Mouse (Mus musculus): ENCODE measurements at regions not wholly inside any gene's neighbourhood (a gene's known extent, or its start where the extent isn't known, plus 50 kb on each side); places are given as distances from the start of the nearest gene placed in this dataset.
"Not testable (repeated sequence)": the region's sequence is repeated elsewhere in the genome, so short reads cannot be mapped to it uniquely, and the experiment has no call there.

GRCm38 (mm10) chr12:36933118-36933610, 175.2 kb upstream of the Meox2 start:
- no peak for DNase-seq (ENCODE audit: low spot score in 2 of 2)

- no peak for DNase-seq (ENCODE audit: low spot score in 2 of 2)
Measured at GRCm38 (mm10) chr12:36943903-36944302, 164.4 kb upstream of the Meox2 start.

GRCm38 (mm10) chr12:36945964-36946363, 162.4 kb upstream of the Meox2 start:
- no peak for DNase-seq (ENCODE audit: low spot score in 2 of 2)

- no peak for DNase-seq (ENCODE audit: low spot score in 2 of 2)
Measured at GRCm38 (mm10) chr12:36947902-36948301, 160.4 kb upstream of the Meox2 start.

- no peak for DNase-seq (ENCODE audit: low spot score in 2 of 2)
Measured at GRCm38 (mm10) chr12:36949096-36949738, 159.1 kb upstream of the Meox2 start.

- DNase-seq (ENCODE audit: low spot score in 2 of 2): no peak
Measured at GRCm38 (mm10) chr12:36974432-36975094, 133.8 kb upstream of the Meox2 start.

GRCm38 (mm10) chr12:36977141-36977540, 131.2 kb upstream of the Meox2 start:
- no peak for DNase-seq (ENCODE audit: low spot score in 2 of 2)

GRCm38 (mm10) chr12:36991135-36991534, 117.2 kb upstream of the Meox2 start:
- DNase-seq (ENCODE audit: low spot score in 2 of 2): no peak

GRCm38 (mm10) chr12:36991970-36992369, 116.4 kb upstream of the Meox2 start:
- DNase-seq (ENCODE audit: low spot score in 2 of 2): no peak

- DNase-seq (ENCODE audit: low spot score in 2 of 2): no peak
Measured at GRCm38 (mm10) chr12:37001401-37001800, 106.9 kb upstream of the Meox2 start.

GRCm38 (mm10) chr12:37005262-37005661, 103.1 kb upstream of the Meox2 start:
- no peak for DNase-seq (ENCODE audit: low spot score in 2 of 2)

GRCm38 (mm10) chr12:37010306-37010705, 98.0 kb upstream of the Meox2 start:
- no peak for DNase-seq (ENCODE audit: low spot score in 2 of 2)

GRCm38 (mm10) chr12:37014401-37014800, 93.9 kb upstream of the Meox2 start:
- no peak for DNase-seq (ENCODE audit: low spot score in 2 of 2)

GRCm38 (mm10) chr12:37014945-37015344, 93.4 kb upstream of the Meox2 start:
- DNase-seq (ENCODE audit: low spot score in 2 of 2): not testable (repeated sequence)

GRCm38 (mm10) chr12:37015474-37016248, 92.7 kb upstream of the Meox2 start:
- no peak for DNase-seq (ENCODE audit: low spot score in 2 of 2)

- no peak for DNase-seq (ENCODE audit: low spot score in 2 of 2)
Measured at GRCm38 (mm10) chr12:37047191-37047590, 61.1 kb upstream of the Meox2 start.

GRCm38 (mm10) chr12:37050596-37050995, 57.7 kb upstream of the Meox2 start:
- no peak for DNase-seq (ENCODE audit: low spot score in 2 of 2)

- DNase-seq (ENCODE audit: low spot score in 2 of 2): no peak
Measured at GRCm38 (mm10) chr12:37057411-37057810, 50.9 kb upstream of the Meox2 start.
